Mouse (Mus musculus): ENCODE results near the gene Ttc24. TPM values are rescaled to one million over a fixed set of nuclear protein-coding genes. Genes with fewer than 3 reads are reported as not detected.

The Ttc24 gene
- total and polyA plus RNA-seq, 3 experiments: not detected

DNA sequence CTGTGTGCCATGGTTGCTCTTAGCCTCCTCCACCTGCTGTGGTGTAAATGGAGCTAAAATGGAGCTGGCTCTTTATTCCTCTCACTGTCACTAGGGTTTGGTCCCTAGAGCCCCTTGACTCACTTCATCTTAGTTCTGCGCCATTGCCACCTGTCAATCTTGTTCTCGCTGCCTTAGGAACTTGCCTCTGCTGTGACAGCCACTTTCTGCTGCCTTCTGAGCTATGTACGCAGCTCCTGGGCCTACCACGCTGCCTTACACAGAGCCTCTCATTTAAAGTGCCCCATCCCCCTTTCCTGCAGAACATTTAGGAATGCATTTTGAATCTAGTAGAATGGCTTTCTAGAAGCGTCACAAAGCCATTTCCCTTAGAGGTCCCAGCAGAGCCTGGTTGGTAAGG lies 16.0 kb upstream of the Ttc24 start:
- TF ChIP-seq CHD1 (IDR thresholded peaks at IDR 0.05; ENCODE audit: low read depth, low read length): no peak
- no peak for TF ChIP-seq MAFK (IDR thresholded peaks at IDR 0.05; ENCODE audit: insufficient replicate concordance, low read length)
- TF ChIP-seq MXI1 (IDR thresholded peaks at IDR 0.05; ENCODE audit: low read depth, low read length): no peak
- no peak for TF ChIP-seq EP300 (IDR thresholded peaks at IDR 0.05; ENCODE audit: low read length)
- TF ChIP-seq MYC (IDR thresholded peaks at IDR 0.05; ENCODE audit: low read depth, low read length): no peak
- TF ChIP-seq HCFC1 (IDR thresholded peaks at IDR 0.05; ENCODE audit: low read depth, low read length): no peak
- no peak for TF ChIP-seq TCF12 (IDR thresholded peaks at IDR 0.05; ENCODE audit: low read depth, low read length)
- no peak for TF ChIP-seq ZMIZ1 (IDR thresholded peaks at IDR 0.05; ENCODE audit: low read depth, low read length)
- TF ChIP-seq NELFE (IDR thresholded peaks at IDR 0.05; ENCODE audit: low read depth, low read length): no peak
- no peak for TF ChIP-seq ZC3H11A (IDR thresholded peaks at IDR 0.05; ENCODE audit: low read depth, low read length)
- no peak for TF ChIP-seq MEF2A (IDR thresholded peaks at IDR 0.05; ENCODE audit: borderline replicate concordance, low read depth, low read length)
- TF ChIP-seq E2F4 (IDR thresholded peaks at IDR 0.05; ENCODE audit: insufficient replicate concordance, low read depth, low read length): no peak
- TF ChIP-seq JUND (conservative IDR thresholded peaks at IDR 0.05; ENCODE audit: low read depth, low read length): no peak
- TF ChIP-seq CHD2 (IDR thresholded peaks at IDR 0.05; ENCODE audit: low read length): no peak
- TF ChIP-seq ZNF384 (IDR thresholded peaks at IDR 0.05; ENCODE audit: low read depth, low read length): no peak
- no peak for TF ChIP-seq SIN3A (IDR thresholded peaks at IDR 0.05; ENCODE audit: low read length)
- in situ Hi-C loops (cut with MboI; ENCODE audit: low pct_ligation_motif_present, low pct_unique_long_range_greater_than_20kb, low sequenced_read_pairs): no loop called here
- no peak overlapping the region for H3K27ac ChIP-seq (ENCODE audit: insufficient read depth, low read depth)
- no peaks in the 10 kb centered on the region for H3K79me2 ChIP-seq (replicated peaks; ENCODE audit: control insufficient read depth, extremely low read depth, insufficient read depth, poor library complexity, severe bottlenecking)
- no peak overlapping the region for H3K4me2 ChIP-seq (ENCODE audit: insufficient read depth, low read depth, poor library complexity, severe bottlenecking)
- H3K4me3 ChIP-seq (replicated peaks in 1 of 3; ENCODE audit: low read depth in 2 of 3, low read length in 2 of 3, poor library complexity in 1 of 3): no peak overlapping the region
- no peak overlapping the region for H3K9ac ChIP-seq (ENCODE audit: insufficient read depth, low read depth)
- peaks cover 55 to 95% of the 10 kb centered on the region in 2 experiments for H3K36me3 ChIP-seq (replicated peaks in 1 of 2; ENCODE audit: control insufficient read depth in 1 of 2, insufficient read depth in 1 of 2, low read length in 1 of 2)
- no peaks in the 10 kb centered on the region for H3K27me3 ChIP-seq (replicated peaks)
- dilution Hi-C loops (cut with MboI; ENCODE audit: extremely low pct_ligation_motif_present, extremely low pct_unique_long_range_greater_than_20kb, low sequenced_read_pairs): no loop called here
- H3K9me3 ChIP-seq (replicated peaks; ENCODE audit: low read length): no peaks in the 10 kb centered on the region
- H3K4me1 ChIP-seq (ENCODE audit: control insufficient read depth in 1 of 2, insufficient read depth in 2 of 2): peaks cover 0 to 13% of the 10 kb centered on the region in 2 experiments; a peak in 1 of 4 replicates
- no peak for DNase-seq (ENCODE audit: extremely low read depth)

DNA sequence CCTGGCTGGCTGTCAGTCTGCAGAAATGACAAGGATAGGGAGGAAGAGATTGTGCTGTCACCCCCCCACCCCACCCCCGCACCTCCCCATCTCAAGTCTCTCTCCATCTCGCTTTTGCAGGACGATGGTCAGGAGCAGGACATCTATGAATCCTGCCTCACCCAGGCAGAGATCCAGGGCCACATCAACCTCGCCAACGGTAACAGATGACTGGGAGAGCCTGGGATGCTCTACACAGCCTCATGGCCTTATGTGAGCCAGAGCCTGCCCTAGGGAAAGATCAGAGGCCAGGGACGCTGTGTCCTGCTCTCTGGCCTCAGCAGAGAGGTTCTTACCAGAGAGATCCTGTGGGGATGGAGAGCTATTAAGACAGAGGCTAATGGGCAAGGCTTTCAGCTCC lies 12.5 kb upstream of the Ttc24 start:
- no peak overlapping the region for H3K4me2 ChIP-seq (ENCODE audit: insufficient read depth, low read depth, poor library complexity, severe bottlenecking)
- no peaks in the 10 kb centered on the region for H3K27me3 ChIP-seq (replicated peaks)
- H3K4me1 ChIP-seq (ENCODE audit: control insufficient read depth in 1 of 2, insufficient read depth in 2 of 2): peaks cover 3 to 10% of the 10 kb centered on the region in 2 experiments; a peak in 3 of 4 replicates
- H3K4me3 ChIP-seq (replicated peaks in 1 of 3; ENCODE audit: low read depth in 2 of 3, low read length in 2 of 3, poor library complexity in 1 of 3): no peak overlapping the region
- in situ Hi-C loops (cut with MboI; ENCODE audit: low pct_ligation_motif_present, low pct_unique_long_range_greater_than_20kb, low sequenced_read_pairs): no loop called here
- no peaks in the 10 kb centered on the region for H3K9me3 ChIP-seq (replicated peaks; ENCODE audit: low read length)
- DNase-seq (ENCODE audit: extremely low read depth): no peak
- TF ChIP-seq ZKSCAN1 (IDR thresholded peaks at IDR 0.05; ENCODE audit: borderline replicate concordance, low read depth, low read length) (no peak), JUN (IDR thresholded peaks at IDR 0.05; ENCODE audit: insufficient read depth, low read depth, low read length) (no peak), UBTF (IDR thresholded peaks at IDR 0.05; ENCODE audit: low read depth, low read length) (no peak), MAFK (IDR thresholded peaks at IDR 0.05; ENCODE audit: insufficient replicate concordance, low read length) (no peak), USF2 (conservative IDR thresholded peaks at IDR 0.05; ENCODE audit: low read depth, low read length) (no peak), RAD21 (IDR thresholded peaks at IDR 0.05; ENCODE audit: low read depth, low read length) (no peak), SMC3 (IDR thresholded peaks at IDR 0.05; ENCODE audit: low read depth, low read length) (no peak), ETS1 (conservative IDR thresholded peaks at IDR 0.05; ENCODE audit: low read depth, low read length) (no peak), MAX (IDR thresholded peaks at IDR 0.05; ENCODE audit: low read length) (no peak), POLR2A (IDR thresholded peaks at IDR 0.05; ENCODE audit: low read depth, low read length) (no peak), SIN3A (IDR thresholded peaks at IDR 0.05; ENCODE audit: low read length) (no peak), CTCF (conservative IDR thresholded peaks at IDR 0.05 in 1 of 2, IDR thresholded peaks at IDR 0.05 in 1 of 2; ENCODE audit: low read depth in 2 of 2, low read length in 2 of 2) (no peak), MXI1 (IDR thresholded peaks at IDR 0.05; ENCODE audit: low read depth, low read length) (no peak), MYC (IDR thresholded peaks at IDR 0.05; ENCODE audit: low read depth, low read length) (no peak), ZNF384 (IDR thresholded peaks at IDR 0.05; ENCODE audit: low read depth, low read length) (no peak), NELFE (IDR thresholded peaks at IDR 0.05; ENCODE audit: low read depth, low read length) (no peak), POLR2AphosphoS2 (IDR thresholded peaks at IDR 0.05; ENCODE audit: low read depth, low read length) (no peak), USF1 (IDR thresholded peaks at IDR 0.05; ENCODE audit: low read depth, low read length) (no peak)
- H3K27ac ChIP-seq (ENCODE audit: insufficient read depth, low read depth): no peak overlapping the region
- H3K36me3 ChIP-seq (replicated peaks in 1 of 2; ENCODE audit: control insufficient read depth in 1 of 2, insufficient read depth in 1 of 2, low read length in 1 of 2): peaks cover 43 to 89% of the 10 kb centered on the region in 2 experiments
- H3K9ac ChIP-seq (ENCODE audit: insufficient read depth, low read depth): no peak overlapping the region
- dilution Hi-C loops (cut with MboI; ENCODE audit: extremely low pct_ligation_motif_present, extremely low pct_unique_long_range_greater_than_20kb, low sequenced_read_pairs): no loop called here
- H3K79me2 ChIP-seq (replicated peaks; ENCODE audit: control insufficient read depth, extremely low read depth, insufficient read depth, poor library complexity, severe bottlenecking): no peaks in the 10 kb centered on the region

Measured in CH12.LX (cell line).